Mouse (Mus musculus) c-Kit-positive CD71-positive TER-119-negative erythroid progenitor cells, embryonic 14.5 days (primary cell): ENCODE measurements around the gene Gm853.
"Not testable (repeated sequence)": the region's sequence is repeated elsewhere in the genome, so short reads cannot be mapped to it uniquely, and the experiment has no call there.

Source experiments
- DNase-seq: peaks from one replicate; pipeline ENCODE4 v3.0.0-alpha.2; 2013; ENCODE audit warnings: low read depth

Gene Gm853

DNA sequence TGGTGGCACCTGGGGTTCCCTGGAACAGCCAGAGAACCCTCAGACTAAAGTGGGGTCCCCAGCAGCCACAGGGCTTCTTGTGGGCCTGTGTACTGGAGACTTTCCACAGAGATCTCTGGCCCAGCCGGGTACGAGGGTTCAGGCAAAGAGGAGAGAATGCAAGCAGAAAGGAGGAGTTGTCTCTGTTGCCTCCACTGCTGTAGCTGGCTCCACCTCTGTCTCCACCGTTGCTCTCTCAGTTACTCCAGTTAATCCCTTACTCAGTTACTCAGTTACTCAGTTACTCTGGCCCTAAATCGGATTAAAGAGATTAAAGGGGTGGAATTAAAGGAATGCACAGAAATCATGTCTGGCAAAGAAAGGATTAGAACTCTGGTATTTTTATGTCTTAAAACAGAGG is at the start of gene Gm853:
Gene Gm853, minus strand, starts transcription at position 223 of the 400 bp plus-strand sequence.
- DNase-seq = no peak

DNA sequence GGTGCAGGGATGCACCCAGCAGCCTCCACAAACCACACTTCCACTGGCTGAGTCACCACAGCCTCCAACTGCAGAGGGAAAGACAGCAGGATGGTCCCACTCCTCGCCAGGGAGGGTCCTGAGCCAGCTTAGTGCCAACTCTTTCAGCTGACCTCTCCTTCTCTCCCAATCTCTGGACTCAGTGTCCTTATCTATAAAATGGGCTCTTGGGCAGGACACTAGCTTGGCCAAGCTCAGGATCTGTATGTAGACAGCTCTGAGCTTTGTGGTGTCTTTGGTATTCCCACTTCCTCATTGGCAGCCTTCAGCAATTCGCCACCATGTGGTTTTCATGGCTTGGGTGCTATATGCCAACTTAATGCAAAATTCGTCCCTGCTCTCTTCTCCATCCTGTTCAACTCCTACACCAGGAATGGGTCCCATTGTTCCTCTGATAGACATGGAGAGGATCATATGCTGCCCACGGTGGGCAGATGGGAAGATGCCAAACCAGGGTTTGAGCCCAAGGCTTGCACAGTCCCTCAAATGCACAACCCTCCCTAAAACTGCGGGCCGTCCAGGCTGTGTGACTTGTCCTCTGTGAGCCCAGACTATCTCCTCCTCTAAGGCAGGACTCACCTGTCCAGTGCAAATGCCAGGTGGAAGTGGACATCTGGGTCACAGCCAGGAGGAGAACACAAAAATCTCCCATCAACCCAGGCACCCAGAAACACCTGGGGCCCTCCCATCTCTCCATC is 48.6 kb upstream of the Gm853 start:
- DNase-seq = no peak

GRCm38 (mm10) chr4:130270089-130270488 is 47.9 kb upstream of the Gm853 start:
- no peak for DNase-seq

- no peak for DNase-seq
These were observed 46.5 kb upstream of the Gm853 start for GRCm38 (mm10) chr4:130268736-130269135.

GRCm38 (mm10) chr4:130267069-130267468 is 44.9 kb upstream of the Gm853 start:
- DNase-seq = no peak

- no peak for DNase-seq
These were observed 44.4 kb upstream of the Gm853 start for GRCm38 (mm10) chr4:130266601-130267000.

DNA sequence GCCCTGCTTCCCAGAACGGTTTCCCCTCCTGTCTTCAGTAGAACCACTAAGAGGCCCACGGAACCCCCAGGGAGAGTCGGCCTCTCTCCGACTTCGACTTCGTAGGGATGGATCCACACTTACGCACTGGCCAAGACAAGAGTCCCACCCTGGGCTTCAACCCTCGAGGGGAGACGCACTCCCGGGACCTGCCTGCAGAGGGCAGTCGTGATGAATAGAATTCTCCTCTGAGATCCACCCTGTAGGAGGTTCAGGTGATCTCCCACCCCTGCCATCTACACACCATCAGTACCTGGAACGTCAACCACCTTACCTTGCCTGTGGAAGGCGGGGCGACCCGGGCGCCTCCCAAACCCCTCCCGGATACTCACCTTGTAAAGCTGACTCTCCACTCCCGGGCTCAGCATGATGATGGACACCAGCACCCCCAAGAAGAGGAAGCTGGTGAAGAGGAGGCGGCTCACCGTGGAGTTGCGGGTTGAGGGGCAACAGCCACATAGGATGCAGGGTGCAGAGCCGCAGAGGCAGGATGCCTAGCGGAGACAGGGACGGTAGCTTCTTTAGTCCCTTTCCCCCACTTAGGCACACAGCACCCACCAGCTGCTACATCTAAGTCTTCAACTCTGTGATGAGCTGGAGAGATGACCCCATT is 42.6 kb upstream of the Gm853 start:
- no peak for DNase-seq

GRCm38 (mm10) chr4:130264131-130264530 is 41.9 kb upstream of the Gm853 start:
- no peak for DNase-seq

DNA sequence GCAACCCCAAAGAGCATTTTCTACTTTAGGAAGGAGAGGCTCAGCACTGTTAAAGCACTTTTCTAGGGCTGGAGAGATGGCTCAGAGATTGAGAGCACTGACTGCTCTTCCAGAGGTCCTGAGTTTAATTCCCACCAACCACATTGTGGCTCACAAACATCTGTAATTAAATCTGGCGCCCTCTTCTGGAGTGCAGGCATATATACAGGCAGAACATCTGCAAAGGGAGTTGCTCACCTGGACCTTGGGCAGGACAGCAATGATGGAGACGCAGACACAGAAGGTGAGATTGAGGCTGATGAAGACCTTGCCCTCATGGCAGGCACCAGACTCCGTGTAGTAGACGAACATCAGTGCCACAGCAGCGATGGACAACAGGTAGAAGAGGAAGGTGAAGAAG is 38.2 kb upstream of the Gm853 start:
- no peak for DNase-seq

GRCm38 (mm10) chr4:130252441-130253157 is 30.4 kb upstream of the Gm853 start:
- DNase-seq = peak; percentile 92

DNA sequence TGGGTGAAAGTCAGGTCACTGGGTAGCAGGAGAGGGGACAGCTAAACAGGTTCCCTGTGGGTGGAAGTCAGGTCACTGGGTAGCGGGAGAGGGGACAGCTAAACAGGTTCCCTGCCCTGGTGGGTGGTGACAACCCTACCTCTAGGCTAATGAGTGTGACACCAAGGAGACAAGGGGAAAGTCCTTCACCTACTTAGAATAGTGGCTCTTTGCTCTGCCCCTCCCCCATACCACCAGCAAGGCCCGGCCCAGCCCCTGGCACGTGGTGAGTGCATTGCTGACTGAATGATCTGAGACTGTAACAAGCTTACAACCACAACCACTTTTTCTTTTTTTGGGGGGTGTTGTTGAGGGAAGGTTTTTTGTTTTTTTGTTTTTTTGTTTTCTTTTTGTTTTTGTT is 29.6 kb upstream of the Gm853 start:
- no peak for DNase-seq

DNA sequence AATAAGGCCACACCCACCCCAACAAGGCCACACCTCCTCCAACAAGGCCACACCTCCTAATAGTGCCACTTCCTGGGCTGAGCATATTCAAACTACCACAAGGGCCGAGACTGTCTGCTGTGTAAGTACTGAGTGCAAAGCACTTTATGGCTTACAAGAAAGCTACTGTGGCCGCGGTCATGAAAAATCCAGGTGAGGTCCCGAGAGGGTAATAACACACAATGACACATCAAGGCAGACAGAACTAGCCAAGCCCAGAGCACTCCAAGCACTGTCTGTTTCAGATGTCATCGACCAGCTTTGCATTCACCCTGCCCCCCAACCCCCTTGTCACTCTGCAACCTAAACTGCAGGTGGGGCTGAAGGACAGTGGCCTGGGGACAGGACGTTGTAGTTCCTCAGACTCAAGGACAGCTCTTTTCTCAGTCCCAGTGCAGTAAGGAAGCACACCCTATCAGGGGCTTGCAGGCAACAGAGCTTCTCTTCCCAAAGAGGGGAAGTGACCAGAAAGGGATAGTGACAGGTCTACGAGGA is 29.0 kb upstream of the Gm853 start:
- no peak for DNase-seq

DNA sequence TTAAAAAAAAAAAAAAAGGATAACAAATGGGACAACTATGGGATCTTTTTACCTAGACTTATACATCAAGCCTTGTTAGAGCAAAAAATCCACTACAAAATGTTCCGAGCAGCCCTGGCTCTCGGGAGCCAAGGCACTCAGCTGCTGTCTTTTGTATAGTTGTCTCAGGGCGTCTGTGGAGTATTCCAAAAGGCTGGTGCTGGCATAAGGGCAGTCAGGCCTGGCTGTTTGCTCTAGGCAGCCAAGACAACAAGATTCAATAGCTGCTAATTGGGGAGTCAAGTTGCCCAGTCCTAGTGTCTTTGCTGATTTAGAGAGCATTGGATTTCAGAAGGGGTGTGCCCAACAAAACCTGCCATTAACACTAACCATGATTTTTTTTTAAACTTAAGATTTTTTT is 26.4 kb upstream of the Gm853 start:
- no peak for DNase-seq

DNA sequence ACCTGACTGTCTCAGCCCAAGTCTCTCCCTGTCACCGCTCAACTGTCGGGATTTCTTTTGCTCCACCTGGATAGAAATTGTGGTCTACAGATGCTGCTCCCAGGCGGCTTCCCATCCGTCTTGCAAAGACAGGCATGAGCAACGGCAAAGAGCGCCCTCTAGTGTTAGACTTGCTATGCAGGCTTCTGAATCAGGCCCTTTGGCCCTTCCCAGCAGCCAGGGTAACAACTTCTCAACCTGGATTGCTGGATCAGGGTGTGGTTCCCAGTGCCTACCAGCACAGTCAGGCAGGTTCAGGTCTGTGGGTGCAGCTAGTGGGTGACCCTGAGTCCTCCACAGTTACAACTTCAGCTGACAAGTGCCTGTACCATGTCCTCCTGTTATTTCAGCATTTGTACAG is 23.9 kb upstream of the Gm853 start:
- peak; percentile 68 for DNase-seq

DNA sequence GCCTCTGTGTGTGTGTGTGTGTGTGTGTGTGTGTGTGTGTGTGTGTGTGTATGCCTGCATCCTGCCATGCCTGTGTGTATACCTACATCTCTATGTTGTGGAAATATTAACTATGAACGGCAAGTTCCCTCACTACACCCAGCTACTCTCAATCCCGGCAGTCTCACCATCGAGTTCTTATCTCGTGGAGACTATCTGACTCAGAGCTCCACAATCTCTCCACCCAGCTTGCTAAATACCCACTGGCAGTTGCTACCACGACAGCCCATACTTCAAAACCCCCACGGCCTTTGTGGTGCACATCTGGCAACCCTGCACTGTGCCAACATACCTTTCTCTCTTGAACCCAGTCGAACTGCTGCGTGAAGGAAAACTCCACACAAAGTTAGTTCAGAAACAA is 22.5 kb upstream of the Gm853 start:
- DNase-seq = no peak

GRCm38 (mm10) chr4:130243621-130244020 is 21.4 kb upstream of the Gm853 start:
- not testable (repeated sequence) for DNase-seq

DNA sequence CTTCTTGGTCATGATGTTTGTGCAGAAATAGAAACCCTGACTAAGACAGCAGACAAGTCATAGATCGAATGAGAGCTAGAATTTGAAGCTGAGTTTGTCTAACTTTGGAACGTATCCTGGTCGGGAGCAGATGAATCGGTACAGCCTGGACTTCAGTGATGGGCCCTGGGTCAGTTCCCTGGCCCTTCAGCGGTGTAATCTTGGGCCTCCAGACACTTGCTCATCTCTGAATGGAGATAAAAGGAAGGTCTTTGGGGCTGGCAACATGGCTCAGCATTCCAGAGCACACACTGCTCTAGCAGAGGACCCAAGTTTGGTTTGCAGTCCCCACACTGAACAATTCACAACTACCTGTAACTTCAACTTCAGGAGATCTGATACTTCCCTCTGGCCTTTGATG is 20.8 kb upstream of the Gm853 start:
- no peak for DNase-seq

DNA sequence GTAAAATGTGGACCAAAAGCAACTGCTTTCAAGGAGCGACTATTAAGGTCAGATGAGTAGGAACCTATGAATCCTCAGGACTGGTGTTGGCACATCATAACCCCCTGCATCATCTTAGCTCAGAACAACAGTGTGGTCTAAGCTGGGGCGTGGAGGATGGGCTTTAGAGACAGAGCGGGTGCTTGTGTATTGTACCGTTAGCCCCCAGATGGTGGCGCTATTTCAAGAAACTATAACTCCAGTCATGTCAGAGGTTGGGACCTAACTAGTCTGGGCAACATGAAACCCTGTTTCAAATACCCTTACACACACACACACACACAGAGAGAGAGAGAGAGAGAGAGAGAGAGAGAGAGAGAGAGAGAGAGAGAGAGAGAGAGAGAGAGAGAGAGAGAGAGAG is 18.5 kb upstream of the Gm853 start:
- DNase-seq = no peak

GRCm38 (mm10) chr4:130237607-130238006 is 15.4 kb upstream of the Gm853 start:
- no peak for DNase-seq

DNA sequence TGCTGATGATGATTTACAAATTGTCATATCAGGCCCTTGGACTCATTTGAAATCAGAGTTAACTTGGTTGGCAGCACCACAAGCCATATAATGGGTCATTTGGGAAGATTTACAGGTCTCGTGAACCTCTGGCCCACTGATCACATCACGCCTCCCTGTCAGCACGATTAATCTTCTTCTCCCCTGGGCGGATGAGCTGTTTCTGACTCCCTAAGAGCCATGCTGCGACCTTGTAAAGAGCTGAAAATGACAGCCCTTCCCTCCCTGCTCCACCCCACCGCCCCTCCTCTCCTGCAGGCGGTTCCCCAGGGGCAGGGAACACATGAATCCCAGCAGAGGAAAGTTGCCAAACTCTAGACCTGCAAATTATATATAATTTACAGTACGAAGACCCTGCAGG is 14.2 kb upstream of the Gm853 start:
- DNase-seq = no peak

DNA sequence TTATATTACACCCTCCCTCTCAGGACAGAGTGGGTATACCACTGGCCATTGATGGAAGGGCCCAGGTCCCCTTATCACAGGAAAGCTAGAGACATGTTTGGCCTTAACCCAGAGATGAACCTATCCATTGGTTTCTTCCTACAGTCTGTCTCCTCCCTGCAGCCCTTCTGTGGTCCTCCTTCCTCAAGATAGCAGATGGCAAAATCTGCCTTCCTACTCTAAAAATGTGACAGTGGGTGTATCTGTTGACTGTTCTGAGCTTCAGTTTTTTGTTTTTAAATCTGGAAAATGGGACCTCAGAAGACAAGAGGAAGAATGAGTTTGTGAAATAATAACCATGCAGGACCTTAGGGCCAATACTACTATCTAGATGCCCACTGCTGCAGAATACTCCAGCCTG is 1.9 kb upstream of the Gm853 start:
- DNase-seq = no peak

DNA sequence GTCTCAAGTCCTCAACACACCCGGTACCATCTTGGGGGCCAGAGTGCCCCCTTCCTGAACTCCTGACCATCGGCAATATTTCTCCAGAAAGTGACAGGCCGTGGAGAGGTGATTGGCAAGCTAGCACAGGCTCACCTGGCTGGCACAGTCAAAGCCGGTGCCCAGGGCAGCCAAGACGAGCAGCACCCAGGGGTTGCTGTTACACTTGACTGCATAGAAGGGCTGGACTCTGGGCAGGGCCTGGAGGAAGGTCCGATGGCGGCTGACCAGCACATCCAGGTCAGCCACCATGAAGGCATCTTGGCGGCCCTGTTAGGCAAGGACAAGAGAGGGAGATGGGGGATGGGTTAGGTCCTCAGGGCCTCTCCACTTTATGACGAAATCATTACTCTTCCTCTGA is 2.0 kb downstream of the Gm853 start:
- DNase-seq = no peak

- no peak for DNase-seq
These were observed 6.8 kb downstream of the Gm853 start for GRCm38 (mm10) chr4:130215392-130215791.
